Mouse (Mus musculus): ENCODE measurements around the gene Mad1l1. TPM values are rescaled to one million over a fixed set of nuclear protein-coding genes. Genes with fewer than 3 reads are reported as not detected.

The Mad1l1 gene
- polyA plus RNA-seq, 1 experiment: 29.9 TPM

GRCm38 (mm10) chr5:140150694-140151093 is 170.7 kb downstream of the Mad1l1 start:
- DNase-seq (ENCODE audit: low read depth): no peak
- no peak for TF ChIP-seq POLR2A (IDR thresholded peaks at IDR 0.05; ENCODE audit: borderline replicate concordance, extremely low read depth, insufficient read depth, insufficient read length, poor library complexity, severe bottlenecking)

GRCm38 (mm10) chr5:140150136-140150535 is 171.2 kb downstream of the Mad1l1 start:
- DNase-seq (ENCODE audit: low read depth): no peak
- TF ChIP-seq CTCF (IDR thresholded peaks at IDR 0.05; ENCODE audit: borderline replicate concordance, extremely low read depth, insufficient read depth, insufficient read length): no peak

- no peak for DNase-seq (ENCODE audit: low read depth)
- no peak for TF ChIP-seq CTCF (IDR thresholded peaks at IDR 0.05; ENCODE audit: borderline replicate concordance, extremely low read depth, insufficient read depth, insufficient read length)
- no peak for TF ChIP-seq POLR2A (IDR thresholded peaks at IDR 0.05; ENCODE audit: borderline replicate concordance, extremely low read depth, insufficient read depth, insufficient read length, poor library complexity, severe bottlenecking)
Observed at GRCm38 (mm10) chr5:140149298-140149697, 172.1 kb downstream of the Mad1l1 start.

- DNase-seq (ENCODE audit: low read depth): no peak
- TF ChIP-seq CTCF (IDR thresholded peaks at IDR 0.05; ENCODE audit: borderline replicate concordance, extremely low read depth, insufficient read depth, insufficient read length) (no peak), POLR2A (IDR thresholded peaks at IDR 0.05; ENCODE audit: borderline replicate concordance, extremely low read depth, insufficient read depth, insufficient read length, poor library complexity, severe bottlenecking) (no peak)
Observed at GRCm38 (mm10) chr5:140143541-140143940, 177.8 kb downstream of the Mad1l1 start.

- DNase-seq (ENCODE audit: low read depth): no peak
- TF ChIP-seq POLR2A (IDR thresholded peaks at IDR 0.05; ENCODE audit: borderline replicate concordance, extremely low read depth, insufficient read depth, insufficient read length, poor library complexity, severe bottlenecking) (no peak), CTCF (IDR thresholded peaks at IDR 0.05; ENCODE audit: borderline replicate concordance, extremely low read depth, insufficient read depth, insufficient read length) (no peak)
Observed at GRCm38 (mm10) chr5:140141336-140141735, 180.0 kb downstream of the Mad1l1 start.

- peak; percentile 66 for DNase-seq (ENCODE audit: low read depth)
- TF ChIP-seq CTCF (IDR thresholded peaks at IDR 0.05; ENCODE audit: borderline replicate concordance, extremely low read depth, insufficient read depth, insufficient read length): peak; percentile 92
- no peak for TF ChIP-seq POLR2A (IDR thresholded peaks at IDR 0.05; ENCODE audit: borderline replicate concordance, extremely low read depth, insufficient read depth, insufficient read length, poor library complexity, severe bottlenecking)
Observed at GRCm38 (mm10) chr5:140140214-140140613, 181.1 kb downstream of the Mad1l1 start.

- peak; percentile 62 for DNase-seq (ENCODE audit: low read depth)
- TF ChIP-seq POLR2A (IDR thresholded peaks at IDR 0.05; ENCODE audit: borderline replicate concordance, extremely low read depth, insufficient read depth, insufficient read length, poor library complexity, severe bottlenecking) (no peak), CTCF (IDR thresholded peaks at IDR 0.05; ENCODE audit: borderline replicate concordance, extremely low read depth, insufficient read depth, insufficient read length) (no peak)
Observed at GRCm38 (mm10) chr5:140135734-140136625, 185.4 kb downstream of the Mad1l1 start.

GRCm38 (mm10) chr5:140134021-140134420 is 187.3 kb downstream of the Mad1l1 start:
- TF ChIP-seq CTCF (IDR thresholded peaks at IDR 0.05; ENCODE audit: borderline replicate concordance, extremely low read depth, insufficient read depth, insufficient read length) (no peak), POLR2A (IDR thresholded peaks at IDR 0.05; ENCODE audit: borderline replicate concordance, extremely low read depth, insufficient read depth, insufficient read length, poor library complexity, severe bottlenecking) (no peak)
- DNase-seq (ENCODE audit: low read depth): peak; percentile 70

- TF ChIP-seq CTCF (IDR thresholded peaks at IDR 0.05; ENCODE audit: borderline replicate concordance, extremely low read depth, insufficient read depth, insufficient read length) (no peak), POLR2A (IDR thresholded peaks at IDR 0.05; ENCODE audit: borderline replicate concordance, extremely low read depth, insufficient read depth, insufficient read length, poor library complexity, severe bottlenecking) (no peak)
- DNase-seq (ENCODE audit: low read depth): peak; percentile 79
Observed at GRCm38 (mm10) chr5:140128414-140128981, 192.9 kb downstream of the Mad1l1 start.

GRCm38 (mm10) chr5:140127981-140128380 is 193.4 kb downstream of the Mad1l1 start:
- no peak for DNase-seq (ENCODE audit: low read depth)
- TF ChIP-seq POLR2A (IDR thresholded peaks at IDR 0.05; ENCODE audit: borderline replicate concordance, extremely low read depth, insufficient read depth, insufficient read length, poor library complexity, severe bottlenecking) (no peak), CTCF (IDR thresholded peaks at IDR 0.05; ENCODE audit: borderline replicate concordance, extremely low read depth, insufficient read depth, insufficient read length) (no peak)

- TF ChIP-seq CTCF (IDR thresholded peaks at IDR 0.05; ENCODE audit: borderline replicate concordance, extremely low read depth, insufficient read depth, insufficient read length) (no peak), POLR2A (IDR thresholded peaks at IDR 0.05; ENCODE audit: borderline replicate concordance, extremely low read depth, insufficient read depth, insufficient read length, poor library complexity, severe bottlenecking) (no peak)
- DNase-seq (ENCODE audit: low read depth): peak; percentile 51
Observed at GRCm38 (mm10) chr5:140124626-140125025, 196.7 kb downstream of the Mad1l1 start.
